Comparison of ENCODE assay signal across 17 mouse cellular contexts in the genomic region with DNA sequence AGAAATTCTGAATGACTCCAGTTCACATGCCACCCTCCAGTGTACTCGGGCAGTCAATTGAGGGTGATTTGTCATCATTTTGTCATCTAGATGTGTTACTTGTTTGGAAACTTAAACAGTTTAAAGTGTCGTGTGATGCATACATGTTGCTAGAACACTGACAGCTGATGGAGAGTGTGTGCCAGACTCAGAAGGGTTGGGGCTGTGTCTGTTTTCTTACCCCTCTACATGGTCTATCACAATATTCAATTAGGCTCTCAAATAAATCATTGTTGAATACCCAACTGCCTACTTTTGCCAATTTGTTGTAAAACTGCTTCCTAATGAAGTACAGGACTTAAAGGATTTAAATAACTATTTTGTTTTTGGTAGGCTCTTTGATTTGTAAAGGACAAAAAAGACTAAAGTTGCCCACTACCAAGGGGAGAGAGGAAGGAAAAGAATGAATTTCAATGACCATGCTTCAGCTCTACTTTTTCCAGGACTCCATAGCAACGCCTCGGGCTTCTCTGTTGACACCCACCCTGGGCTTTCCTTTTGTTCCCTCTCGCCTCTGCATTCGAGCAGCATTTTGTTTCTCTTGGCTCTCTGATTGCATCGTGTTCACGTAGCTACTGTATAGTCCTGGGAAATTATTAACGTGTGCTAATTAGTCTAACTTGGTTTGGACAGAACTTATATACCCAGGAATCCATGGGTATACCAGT. TPM values are rescaled to one million over a fixed set of nuclear protein-coding genes. Genes with fewer than 3 reads are reported as not detected.
DNase-seq lines count a peak whose midpoint lies in the region; ATAC-seq lines count a peak whose summit lies in the region.
"Had no signal": no experiment of that assay in that cellular context is flagged by ENCODE, and none has a peak within 500 bp of the region (broad histone marks: within the 10 kb centered on the region; RNA-seq: fewer than 3 reads in every experiment).

No protein-coding gene starts in this region.

- H3K4me3 ChIP-seq in forebrain, embryonic 11.5 days (ENCODE audit: low read depth, low read length): no peak overlapping the region
- no peak overlapping the region for H3K4me3 ChIP-seq in forebrain, embryonic 10.5 days
- H3K4me3 ChIP-seq in forebrain, embryonic 16.5 days (replicated peaks; ENCODE audit: low read length): no peak overlapping the region
- no peak overlapping the region for H3K4me3 ChIP-seq in midbrain, embryonic 10.5 days
- H3K4me3 ChIP-seq in neural tube, embryonic 14.5 days (ENCODE audit: low read depth, low read length): no peak overlapping the region
- H3K4me3 ChIP-seq: embryonic facial prominence, embryonic 12.5 days; myocyte; stomach, embryonic 15.5 days had no signal

- DNase-seq in forebrain, embryonic 11.5 days (ENCODE audit: low spot score): no peak
- DNase-seq in forebrain, embryonic 10.5 days (ENCODE audit: extremely low spot score, low spot score): no peak
- DNase-seq in midbrain, embryonic 10.5 days (ENCODE audit: low spot score): peak; percentile 21
- DNase-seq in right cerebral cortex, postnatal 14 days: no peak
- DNase-seq in heart, postnatal 4 days: no peak
- no peak for DNase-seq in kidney, adult 11 months
- DNase-seq: cerebellum, adult 9-10 months; gastrocnemius, postnatal 36 days; kidney, postnatal 36 days; lung, adult 2 months; thymus, postnatal 14 days had no signal

- no peak overlapping the region for H3K9ac ChIP-seq in forebrain, embryonic 11.5 days (ENCODE audit: low read length)
- H3K9ac ChIP-seq in forebrain, embryonic 16.5 days (replicated peaks; ENCODE audit: low read depth, low read length): no peak overlapping the region
- no peak overlapping the region for H3K9ac ChIP-seq in neural tube, embryonic 14.5 days (replicated peaks; ENCODE audit: low read depth, low read length)
- H3K9ac ChIP-seq: embryonic facial prominence, embryonic 12.5 days; stomach, embryonic 15.5 days had no signal

- H3K4me2 ChIP-seq in forebrain, embryonic 11.5 days (ENCODE audit: low read depth, low read length, severe bottlenecking): no peak overlapping the region
- H3K4me2 ChIP-seq in forebrain, embryonic 16.5 days (ENCODE audit: low read length): no peak overlapping the region
- H3K4me2 ChIP-seq in neural tube, embryonic 14.5 days (ENCODE audit: low read depth, low read length): no peak overlapping the region
- H3K4me2 ChIP-seq: embryonic facial prominence, embryonic 12.5 days; stomach, embryonic 15.5 days had no signal

- no peaks in the 10 kb centered on the region for H3K27me3 ChIP-seq in forebrain, embryonic 11.5 days (ENCODE audit: control insufficient read depth, insufficient read depth, low read length)
- no peaks in the 10 kb centered on the region for H3K27me3 ChIP-seq in forebrain, embryonic 10.5 days (ENCODE audit: poor library complexity, severe bottlenecking)
- H3K27me3 ChIP-seq in forebrain, embryonic 16.5 days (replicated peaks; ENCODE audit: control insufficient read depth, insufficient read depth, low read length): 0 out of 2 replicates have a peak, but pooled peaks cover 2% of the 10 kb centered on the region
- H3K27me3 ChIP-seq in midbrain, embryonic 10.5 days (ENCODE audit: low read depth, poor library complexity, severe bottlenecking): no peaks in the 10 kb centered on the region
- no peaks in the 10 kb centered on the region for H3K27me3 ChIP-seq in neural tube, embryonic 14.5 days (ENCODE audit: control insufficient read depth, insufficient read depth, low read length)
- H3K27me3 ChIP-seq: embryonic facial prominence, embryonic 12.5 days; stomach, embryonic 15.5 days had no signal

- no peaks in the 10 kb centered on the region for H3K9me3 ChIP-seq in forebrain, embryonic 11.5 days (ENCODE audit: control insufficient read depth, low read length)
- H3K9me3 ChIP-seq in forebrain, embryonic 10.5 days: no peaks in the 10 kb centered on the region
- no peaks in the 10 kb centered on the region for H3K9me3 ChIP-seq in forebrain, embryonic 16.5 days (ENCODE audit: control insufficient read depth, low read length)
- no peaks in the 10 kb centered on the region for H3K9me3 ChIP-seq in midbrain, embryonic 10.5 days (replicated peaks)
- no peaks in the 10 kb centered on the region for H3K9me3 ChIP-seq in neural tube, embryonic 14.5 days (ENCODE audit: control insufficient read depth, low read length)
- H3K9me3 ChIP-seq: embryonic facial prominence, embryonic 12.5 days; stomach, embryonic 15.5 days had no signal

- peak; percentile 80 for ATAC-seq in forebrain, embryonic 11.5 days (replicated peaks; ENCODE audit: low FRiP score)
- peak; percentile 90 for ATAC-seq in forebrain, embryonic 16.5 days
- peak; percentile 68; the same call in 1 of the 2 replicates for ATAC-seq in neural tube, embryonic 14.5 days (ENCODE audit: low read depth)
- ATAC-seq: intestine, postnatal 0 days had no signal

- no peaks in the 10 kb centered on the region for H3K36me3 ChIP-seq in forebrain, embryonic 11.5 days (ENCODE audit: control insufficient read depth, insufficient read depth, low read length)
- peaks cover 17% of the 10 kb centered on the region for H3K36me3 ChIP-seq in forebrain, embryonic 10.5 days (replicated peaks)
- H3K36me3 ChIP-seq in forebrain, embryonic 16.5 days (ENCODE audit: control insufficient read depth, insufficient read depth): no peaks in the 10 kb centered on the region
- peaks cover 11% of the 10 kb centered on the region for H3K36me3 ChIP-seq in midbrain, embryonic 10.5 days
- peaks cover 6% of the 10 kb centered on the region for H3K36me3 ChIP-seq in neural tube, embryonic 14.5 days (ENCODE audit: control insufficient read depth, insufficient read depth, low read length)

- whole genome bisulfite sequencing in forebrain, embryonic 11.5 days: 41% methylated on average over 9 of the region's 9 CpGs
- 65% methylated on average over 9 of the region's 9 CpGs for WGBS in forebrain, embryonic 10.5 days
- WGBS in forebrain, embryonic 16.5 days: 7% methylated on average over 9 of the region's 9 CpGs
- 57% methylated on average over 9 of the region's 9 CpGs for WGBS in midbrain, embryonic 10.5 days
- WGBS in neural tube, embryonic 14.5 days: 30% methylated on average over 9 of the region's 9 CpGs

- H3K4me1 ChIP-seq in forebrain, embryonic 11.5 days (replicated peaks; ENCODE audit: control insufficient read depth, insufficient read depth, low read length): no peaks in the 10 kb centered on the region; the same call in 1 of the 2 replicates
- peaks cover 18% of the 10 kb centered on the region for H3K4me1 ChIP-seq in forebrain, embryonic 10.5 days
- peaks cover 4% of the 10 kb centered on the region; the same call in 1 of the 2 replicates for H3K4me1 ChIP-seq in forebrain, embryonic 16.5 days (replicated peaks; ENCODE audit: control insufficient read depth, insufficient read depth, low read length)
- peaks cover 12% of the 10 kb centered on the region for H3K4me1 ChIP-seq in midbrain, embryonic 10.5 days
- H3K4me1 ChIP-seq in neural tube, embryonic 14.5 days (ENCODE audit: control insufficient read depth, insufficient read depth, low read length): no peaks in the 10 kb centered on the region; the same call in 1 of the 2 replicates
- H3K4me1 ChIP-seq: stomach, embryonic 15.5 days had no signal

- no peak overlapping the region for H3K27ac ChIP-seq in forebrain, embryonic 11.5 days (ENCODE audit: low read depth, low read length)
- H3K27ac ChIP-seq in forebrain, embryonic 10.5 days: no peak overlapping the region
- no peak overlapping the region for H3K27ac ChIP-seq in forebrain, embryonic 16.5 days (ENCODE audit: low read length)
- peak overlapping the region; percentile 65 for H3K27ac ChIP-seq in midbrain, embryonic 10.5 days (replicated peaks)
- H3K27ac ChIP-seq in neural tube, embryonic 14.5 days (ENCODE audit: low read depth, low read length): no peak overlapping the region
- H3K27ac ChIP-seq: embryonic facial prominence, embryonic 12.5 days; stomach, embryonic 15.5 days had no signal

RNA-seq across cellular contexts. Expression of gene Sesn3, which starts 29.5 kb away (rescaled TPM):
- 22.9 and 26.6 TPM in 2 replicates for polyA plus RNA-seq in forebrain, embryonic 11.5 days (2014; fragmentation: Nextera tagmentation; extraction: Ambion mirVana)
- 14.7 and 16.8 TPM in 2 replicates for polyA plus RNA-seq in forebrain, embryonic 10.5 days (2016; fragmentation: Nextera tagmentation; extraction: Ambion mirVana)
- polyA plus RNA-seq in forebrain, embryonic 16.5 days (2015; fragmentation: Nextera tagmentation; extraction: Ambion mirVana): 9.6 and 11.5 TPM in 2 replicates
- 16.0 and 16.2 TPM in 2 replicates for polyA plus RNA-seq in midbrain, embryonic 10.5 days (2016; fragmentation: Nextera tagmentation; extraction: Ambion mirVana)
- 18.7 and 33.6 TPM in 2 replicates for polyA plus RNA-seq in neural tube, embryonic 14.5 days (2014; fragmentation: Nextera tagmentation; extraction: Ambion mirVana)
- total RNA-seq in heart, postnatal 4 days (2021): 10 to 100 TPM; 24.8 to 28.6 TPM
